Mouse (Mus musculus) bone marrow, adult 2 months (tissue): ENCODE measurements around the gene Vdac1.

Source experiments
- CTCF ChIP-seq: fragments of 200-500 bp; IDR thresholded peaks from 2 replicates; pipeline ENCODE4 v1.5.1; 2011; ENCODE audit warnings: low read length, control low read depth; ENCODE audit not compliant: control insufficient read depth, insufficient read depth
- POLR2A ChIP-seq: fragments of 200-500 bp; IDR thresholded peaks from 2 replicates; pipeline ENCODE4 v1.6.1; 2011; ENCODE audit warnings: low read depth, mild to moderate bottlenecking, control low read depth, low read length, borderline replicate concordance; ENCODE audit not compliant: control insufficient read depth

DNA sequence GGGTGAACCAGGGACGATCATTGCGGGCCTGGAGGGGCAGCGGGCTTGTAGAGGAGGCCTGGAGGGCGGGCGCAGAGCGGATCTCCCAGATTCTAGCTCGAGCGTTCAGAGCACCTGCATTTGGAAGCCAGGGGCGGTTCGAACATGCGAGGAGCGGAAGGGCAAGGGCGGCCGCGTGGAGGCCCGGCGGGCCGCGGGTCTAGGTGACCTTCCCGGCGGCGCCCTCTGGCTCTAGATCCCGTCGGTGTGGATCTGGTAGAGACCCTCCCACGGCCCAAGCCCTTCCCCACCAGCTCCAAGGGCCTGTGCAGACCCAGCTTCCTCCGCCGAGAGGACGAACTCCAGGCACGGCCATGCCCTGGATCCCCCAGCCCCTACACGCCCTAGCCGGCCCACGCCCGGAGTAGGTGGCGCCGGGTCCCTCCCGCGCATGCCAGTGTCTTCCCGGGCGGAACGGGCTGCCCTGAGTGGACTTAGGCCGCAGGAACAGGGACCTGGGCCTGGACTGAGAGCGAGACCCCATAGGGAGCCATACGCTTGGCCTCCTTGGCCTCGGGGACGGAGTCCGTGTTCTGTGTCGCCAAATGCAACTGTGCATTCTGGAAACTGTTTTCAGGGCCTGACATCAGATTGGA, 744 bp downstream of the Vdac1 start:
- TF ChIP-seq CTCF (no peak), POLR2A (no peak)
